Mouse (Mus musculus): ENCODE measurements around the gene Gm20820. TPM values are rescaled to one million over a fixed set of nuclear protein-coding genes. Genes with fewer than 3 reads are reported as not detected.
"Not testable (repeated sequence)": the region's sequence is repeated elsewhere in the genome, so short reads cannot be mapped to it uniquely, and the experiment has no call there.

The Gm20820 gene
- not detected in 2 replicates for polyA plus RNA-seq (2014; fragmentation: Nextera tagmentation; extraction: Ambion mirVana)

DNA sequence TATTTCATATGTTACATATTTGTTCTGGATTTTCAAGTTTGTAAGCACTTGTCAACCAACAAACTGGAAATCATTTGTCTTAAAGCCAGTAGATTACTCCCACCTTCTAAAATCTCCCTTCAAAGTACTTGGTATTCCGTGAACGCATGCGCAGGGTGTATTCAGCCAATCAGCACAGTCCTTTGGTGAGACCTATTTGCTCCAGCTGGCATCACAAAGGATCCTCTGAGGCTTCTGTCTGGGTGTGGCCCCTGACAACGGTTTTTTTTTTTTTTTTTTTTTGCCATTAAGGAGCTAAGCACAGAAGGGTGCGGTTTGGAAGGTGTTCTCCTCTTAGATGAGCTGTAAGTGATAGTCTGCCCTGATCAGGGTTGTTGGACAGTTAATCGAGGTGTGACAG, at the start of gene Gm20820:
Gene Gm20820 (plus strand): TSS at position 301 of the 400 bp plus-strand sequence.
- not testable (repeated sequence) for H3K27me3 ChIP-seq (replicated peaks; ENCODE audit: control insufficient read depth, insufficient read depth, low read length); H3K9ac ChIP-seq (ENCODE audit: low read length); ATAC-seq (replicated peaks; ENCODE audit: low FRiP score, low TSS enrichment, low read depth); H3K4me2 ChIP-seq (ENCODE audit: low read length); H3K9me3 ChIP-seq (ENCODE audit: control insufficient read depth, low read length); DNase-seq (ENCODE audit: low spot score); H3K27ac ChIP-seq (ENCODE audit: low read depth); H3K36me3 ChIP-seq (ENCODE audit: control insufficient read depth, insufficient read depth, low read length); H3K4me1 ChIP-seq (replicated peaks; ENCODE audit: control insufficient read depth, insufficient read depth, low read length); H3K4me3 ChIP-seq (ENCODE audit: low read depth, low read length)
- WGBS: no CpG with 5 or more reads among the region's 6 CpGs
